Mouse (Mus musculus): ENCODE measurements around the gene Prss12. TPM values are rescaled to one million over a fixed set of nuclear protein-coding genes. Genes with fewer than 3 reads are reported as not detected.

Prss12 gene
- polyA plus RNA-seq (2015; fragmentation: Nextera tagmentation; extraction: Ambion mirVana) = 3.6 and 4.1 TPM in 2 replicates

DNA sequence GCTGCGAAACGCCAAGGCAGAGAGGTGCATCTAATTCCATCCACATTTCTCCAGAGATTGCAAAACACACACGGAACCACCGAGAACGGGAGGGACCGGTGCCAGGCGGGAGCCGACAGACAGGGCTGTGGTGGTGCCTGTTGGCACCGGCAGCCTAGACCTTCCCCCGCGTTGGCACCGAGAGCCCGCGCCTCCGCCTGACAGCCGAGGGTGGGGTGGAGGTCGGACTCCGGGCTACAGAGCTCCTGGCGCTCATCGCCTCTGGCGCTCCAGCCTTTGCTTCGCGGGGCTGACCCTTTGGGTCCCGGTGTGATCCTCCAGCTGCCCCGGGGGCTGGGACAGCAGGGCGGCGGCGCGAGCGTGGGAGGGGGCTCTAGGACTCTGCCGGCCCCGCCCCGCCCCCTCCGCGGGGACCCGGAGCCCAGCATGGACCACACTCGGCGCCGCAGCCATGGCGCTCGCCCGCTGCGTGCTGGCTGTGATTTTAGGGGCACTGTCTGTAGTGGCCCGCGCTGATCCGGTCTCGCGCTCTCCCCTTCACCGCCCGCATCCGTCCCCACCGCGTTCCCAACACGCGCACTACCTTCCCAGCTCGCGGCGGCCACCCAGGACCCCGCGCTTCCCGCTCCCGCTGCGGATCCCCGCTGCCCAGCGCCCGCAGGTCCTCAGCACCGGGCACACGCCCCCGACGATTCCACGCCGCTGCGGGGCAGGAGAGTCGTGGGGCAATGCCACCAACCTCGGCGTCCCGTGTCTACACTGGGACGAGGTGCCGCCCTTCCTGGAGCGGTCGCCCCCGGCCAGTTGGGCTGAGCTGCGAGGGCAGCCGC, at the start of gene Prss12:
TSS of gene Prss12 (plus strand) at position 206 of the 830 bp plus-strand sequence.
- Histone ChIP-seq H3K4me1 (peaks cover 5% of the 10 kb centered on the region; the same call in 1 of the 2 replicates), H3K27ac (no peak within 1 kb of the TSS), H3K27me3 (replicated peaks) (peaks cover 16% of the 10 kb centered on the region), H3K4me3 (replicated peaks) (peak within 1 kb of the TSS; percentile 58), H3K4me2 (peak within 1 kb of the TSS; percentile 100), H3K36me3 (no peaks in the 10 kb centered on the region), H3K9ac (peak within 1 kb of the TSS; percentile 26), H3K9me3 (no peaks in the 10 kb centered on the region)
- under 1% methylated on average over 83 of the region's 84 CpGs for WGBS
- ATAC-seq (ENCODE audit: insufficient read depth, low FRiP score, low read depth) = peak; percentile 69; the same call in 1 of the 2 replicates

DNA sequence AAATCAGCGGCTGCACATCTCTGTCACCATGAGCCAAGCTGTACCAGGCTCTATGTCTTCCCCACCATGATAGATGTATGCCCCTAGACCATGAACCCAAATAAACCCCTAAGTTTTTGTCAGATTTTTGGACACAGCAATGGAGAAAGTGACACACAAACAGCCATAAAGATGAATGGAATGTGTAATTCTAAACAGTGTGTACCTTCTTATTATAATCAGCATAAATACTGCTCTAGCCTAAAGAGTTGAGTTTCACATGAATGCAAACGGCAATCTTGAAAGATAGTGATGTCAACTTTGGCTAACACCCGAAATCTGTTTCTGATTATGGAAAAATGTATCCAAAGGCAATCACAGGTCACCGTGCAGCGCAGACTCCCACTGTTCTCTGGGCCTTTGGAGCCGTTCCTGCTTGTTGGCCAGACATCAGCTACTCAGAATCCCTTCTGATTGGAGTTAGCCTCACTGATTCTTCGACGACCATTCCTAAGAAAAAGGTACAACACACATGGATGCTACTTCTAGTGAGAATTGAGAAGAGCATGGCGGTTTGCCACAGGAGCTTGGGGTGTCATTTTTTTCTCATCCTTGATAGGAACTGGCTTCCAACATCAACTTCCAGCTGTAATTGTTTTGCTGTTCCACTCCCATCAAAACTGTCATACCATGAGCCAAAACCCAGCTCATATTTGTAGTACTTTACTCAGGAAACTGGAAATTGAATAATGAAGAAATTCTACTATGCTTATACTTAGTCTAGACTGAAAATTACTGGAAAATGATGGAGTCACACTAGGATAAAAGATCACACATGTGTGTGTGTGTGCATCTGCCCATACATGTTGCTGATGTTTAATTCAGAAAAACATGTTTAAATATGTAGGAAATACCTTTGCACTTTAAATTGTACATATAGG, 48.9 kb upstream of the Prss12 start:
- ATAC-seq (ENCODE audit: insufficient read depth, low FRiP score, low read depth) = no peak
- Histone ChIP-seq H3K4me3 (replicated peaks) (no peak overlapping the region), H3K4me2 (no peak overlapping the region), H3K27ac (no peak overlapping the region), H3K9ac (no peak overlapping the region), H3K27me3 (replicated peaks) (no peaks in the 10 kb centered on the region), H3K36me3 (no peaks in the 10 kb centered on the region), H3K9me3 (no peaks in the 10 kb centered on the region), H3K4me1 (no peaks in the 10 kb centered on the region)
- WGBS = 71% methylated on average over 9 of the region's 9 CpGs

GRCm38 (mm10) chr3:123404945-123405344, 41.8 kb upstream of the Prss12 start:
- no peak for ATAC-seq (ENCODE audit: insufficient read depth, low FRiP score, low read depth)
- Histone ChIP-seq H3K9me3 (no peaks in the 10 kb centered on the region), H3K27ac (no peak overlapping the region), H3K36me3 (no peaks in the 10 kb centered on the region), H3K4me1 (no peaks in the 10 kb centered on the region), H3K4me2 (no peak overlapping the region), H3K27me3 (replicated peaks) (no peaks in the 10 kb centered on the region), H3K9ac (no peak overlapping the region), H3K4me3 (replicated peaks) (no peak overlapping the region)
- WGBS = 67% methylated on average over 3 of the region's 3 CpGs

DNA sequence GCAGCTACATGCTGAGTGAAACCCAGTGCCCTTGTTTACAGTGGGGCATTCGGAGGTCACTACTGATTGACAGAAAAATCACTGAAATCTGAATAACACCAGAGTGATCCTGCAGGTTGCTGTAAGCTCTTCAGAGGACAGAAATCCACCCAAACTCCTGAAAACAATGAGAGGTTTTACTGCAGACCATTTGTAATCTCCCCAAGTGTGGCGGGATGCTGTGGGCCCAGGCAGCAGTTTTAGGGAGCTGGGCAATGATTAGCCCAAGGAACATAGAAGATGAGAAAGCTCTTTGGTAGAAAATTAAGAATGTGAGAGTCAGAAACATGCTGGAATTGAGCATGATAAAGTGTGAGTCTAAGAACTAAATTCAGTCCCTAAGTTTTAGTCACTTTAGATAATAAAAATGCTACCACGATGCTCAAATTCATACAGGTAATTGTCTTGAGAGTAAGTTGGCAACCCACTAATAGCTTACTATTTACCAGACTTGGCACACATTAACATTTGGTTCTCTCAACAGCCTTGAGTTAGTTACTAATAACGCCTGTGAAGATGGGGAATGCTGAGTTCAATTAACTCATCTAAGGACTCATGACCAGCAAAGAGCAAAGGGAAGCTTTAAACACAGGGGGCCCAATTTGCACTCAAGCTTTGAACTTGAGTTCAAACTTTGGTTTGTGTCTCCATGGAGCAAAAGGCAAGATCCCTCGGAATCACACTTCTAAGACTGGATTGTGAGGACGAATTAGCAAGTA, 34.7 kb upstream of the Prss12 start:
- Histone ChIP-seq H3K36me3 (no peaks in the 10 kb centered on the region), H3K9me3 (no peaks in the 10 kb centered on the region), H3K4me3 (replicated peaks) (no peak overlapping the region), H3K27me3 (replicated peaks) (no peaks in the 10 kb centered on the region), H3K27ac (no peak overlapping the region), H3K4me1 (no peaks in the 10 kb centered on the region), H3K4me2 (no peak overlapping the region), H3K9ac (no peak overlapping the region)
- 71% methylated on average over 6 of the region's 6 CpGs for WGBS
- ATAC-seq (ENCODE audit: insufficient read depth, low FRiP score, low read depth) = no peak

GRCm38 (mm10) chr3:123413173-123413572, 33.5 kb upstream of the Prss12 start:
- H3K4me1 ChIP-seq = no peaks in the 10 kb centered on the region
- H3K9ac ChIP-seq = no peak overlapping the region
- H3K27ac ChIP-seq = no peak overlapping the region
- H3K36me3 ChIP-seq = no peaks in the 10 kb centered on the region
- H3K27me3 ChIP-seq (replicated peaks) = no peaks in the 10 kb centered on the region
- H3K4me3 ChIP-seq (replicated peaks) = no peak overlapping the region
- no peaks in the 10 kb centered on the region for H3K9me3 ChIP-seq
- 78% methylated on average over 5 of the region's 5 CpGs for WGBS
- H3K4me2 ChIP-seq = no peak overlapping the region
- no peak for ATAC-seq (ENCODE audit: insufficient read depth, low FRiP score, low read depth)

GRCm38 (mm10) chr3:123425647-123426046, 21.1 kb upstream of the Prss12 start:
- no peaks in the 10 kb centered on the region for H3K27me3 ChIP-seq (replicated peaks)
- WGBS = 58% methylated on average over 2 of the region's 2 CpGs
- ATAC-seq (ENCODE audit: insufficient read depth, low FRiP score, low read depth) = no peak
- no peak overlapping the region for H3K9ac ChIP-seq
- no peaks in the 10 kb centered on the region for H3K9me3 ChIP-seq
- H3K4me3 ChIP-seq (replicated peaks) = no peak overlapping the region
- no peak overlapping the region for H3K4me2 ChIP-seq
- no peaks in the 10 kb centered on the region for H3K4me1 ChIP-seq
- H3K27ac ChIP-seq = no peak overlapping the region
- no peaks in the 10 kb centered on the region for H3K36me3 ChIP-seq

DNA sequence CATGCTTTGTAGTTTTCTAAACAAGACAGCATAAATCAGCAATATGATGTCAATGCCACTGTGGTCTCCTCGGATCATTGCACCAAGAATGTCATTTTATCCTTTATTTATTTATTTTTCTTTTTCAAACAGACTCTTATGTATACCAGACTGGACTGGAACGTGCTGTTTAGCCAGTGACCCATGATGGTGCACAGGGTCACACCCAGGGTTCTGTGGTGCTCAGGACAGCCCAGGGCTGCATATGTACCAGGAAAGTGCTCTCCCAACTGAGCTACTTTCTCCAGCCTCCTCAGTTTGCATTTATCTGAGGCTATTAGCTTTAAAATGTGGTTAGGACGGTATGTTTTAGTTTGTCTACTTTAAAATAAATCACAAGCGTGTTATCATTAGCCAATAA, 18.7 kb upstream of the Prss12 start:
- Histone ChIP-seq H3K36me3 (no peaks in the 10 kb centered on the region), H3K9me3 (no peaks in the 10 kb centered on the region), H3K4me1 (no peaks in the 10 kb centered on the region), H3K4me3 (replicated peaks) (no peak overlapping the region), H3K27ac (no peak overlapping the region), H3K9ac (no peak overlapping the region), H3K4me2 (no peak overlapping the region), H3K27me3 (replicated peaks) (no peaks in the 10 kb centered on the region)
- ATAC-seq (ENCODE audit: insufficient read depth, low FRiP score, low read depth) = no peak
- 47% methylated on average over 4 of the region's 4 CpGs for WGBS

DNA sequence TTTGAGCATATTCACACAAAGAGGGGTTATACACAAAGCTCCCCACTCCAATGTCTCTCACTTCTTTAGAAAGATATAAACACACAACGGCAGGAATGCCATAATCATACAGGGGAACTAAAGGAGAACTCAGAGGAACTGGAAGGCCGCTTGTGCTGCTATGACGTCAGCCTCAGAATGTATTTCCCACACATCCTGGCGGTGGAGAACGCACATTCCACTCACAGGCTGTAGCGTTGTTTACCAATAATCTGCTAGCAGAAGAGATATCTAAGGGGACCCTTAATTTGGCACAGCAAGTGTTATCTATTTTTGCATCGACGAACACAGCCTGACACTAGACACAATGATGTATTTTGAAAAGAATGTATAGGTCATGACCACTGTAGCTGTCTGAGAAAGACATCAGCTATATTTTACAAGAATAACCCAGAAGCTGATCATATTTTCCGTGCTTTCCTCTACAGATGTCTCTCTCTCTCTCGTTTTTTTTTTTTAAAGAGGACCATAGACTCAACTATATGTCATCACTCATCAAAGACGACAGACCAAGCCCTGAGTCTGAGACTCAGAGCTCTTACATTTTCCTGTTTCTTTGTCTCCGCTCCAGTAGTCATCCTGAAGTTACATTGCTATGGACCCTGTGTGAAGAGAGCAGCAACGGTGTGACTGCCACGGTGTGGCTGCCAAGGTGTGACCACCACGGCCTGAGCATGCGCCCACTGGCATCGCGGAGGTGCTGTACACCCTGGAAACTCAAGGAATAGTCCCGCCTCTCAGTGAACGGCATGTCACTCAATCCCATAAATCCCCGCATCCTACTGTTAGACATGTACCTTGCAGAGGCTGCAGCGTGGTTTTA, 16.9 kb upstream of the Prss12 start:
- 69% methylated on average over 22 of the region's 22 CpGs for WGBS
- ATAC-seq (ENCODE audit: insufficient read depth, low FRiP score, low read depth) = no peak
- Histone ChIP-seq H3K4me2 (no peak overlapping the region), H3K36me3 (no peaks in the 10 kb centered on the region), H3K4me1 (no peaks in the 10 kb centered on the region), H3K27me3 (replicated peaks) (no peaks in the 10 kb centered on the region), H3K4me3 (replicated peaks) (no peak overlapping the region), H3K9me3 (no peaks in the 10 kb centered on the region), H3K9ac (no peak overlapping the region), H3K27ac (no peak overlapping the region)

DNA sequence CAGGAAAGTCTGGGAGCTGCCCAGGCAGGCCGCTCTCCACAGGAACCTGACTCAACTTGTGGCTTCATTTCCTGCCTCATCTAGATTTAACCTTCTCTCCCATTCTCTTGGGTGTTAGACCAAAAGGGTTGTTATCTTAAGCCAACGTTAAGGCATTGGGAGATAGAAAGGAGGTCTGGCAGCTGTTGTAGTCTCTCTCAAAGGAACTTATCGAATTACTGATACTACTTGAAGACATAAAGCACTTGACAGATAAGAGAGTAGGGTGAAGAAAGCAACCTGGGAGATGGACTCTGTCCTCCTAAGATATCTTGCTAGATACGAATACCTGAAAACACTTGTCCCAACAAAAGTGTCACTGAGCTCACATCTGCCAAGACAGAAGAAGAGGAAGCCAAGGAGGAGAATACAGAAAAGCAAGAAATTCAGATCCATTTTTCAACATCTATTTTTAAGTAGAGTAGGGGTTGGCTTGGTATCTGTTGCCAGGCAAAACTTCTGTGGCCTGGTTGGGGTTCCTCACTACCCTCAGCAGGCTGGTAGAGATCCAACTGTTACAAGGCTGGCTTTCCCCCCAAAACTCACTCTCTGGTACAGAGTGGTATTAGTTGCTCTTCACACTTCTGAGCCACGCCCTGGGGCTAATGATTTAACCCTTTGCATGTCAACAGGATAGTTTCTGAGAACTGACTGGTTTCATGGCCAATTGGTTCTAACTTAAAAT, 14.6 kb upstream of the Prss12 start:
- H3K4me2 ChIP-seq = no peak overlapping the region
- H3K27me3 ChIP-seq (replicated peaks) = no peaks in the 10 kb centered on the region
- WGBS = 53% methylated on average over 5 of the region's 5 CpGs
- H3K9ac ChIP-seq = no peak overlapping the region
- no peaks in the 10 kb centered on the region for H3K36me3 ChIP-seq
- no peak for ATAC-seq (ENCODE audit: insufficient read depth, low FRiP score, low read depth)
- H3K9me3 ChIP-seq = no peaks in the 10 kb centered on the region
- H3K4me1 ChIP-seq = no peaks in the 10 kb centered on the region
- H3K27ac ChIP-seq = no peak overlapping the region
- no peak overlapping the region for H3K4me3 ChIP-seq (replicated peaks)

DNA sequence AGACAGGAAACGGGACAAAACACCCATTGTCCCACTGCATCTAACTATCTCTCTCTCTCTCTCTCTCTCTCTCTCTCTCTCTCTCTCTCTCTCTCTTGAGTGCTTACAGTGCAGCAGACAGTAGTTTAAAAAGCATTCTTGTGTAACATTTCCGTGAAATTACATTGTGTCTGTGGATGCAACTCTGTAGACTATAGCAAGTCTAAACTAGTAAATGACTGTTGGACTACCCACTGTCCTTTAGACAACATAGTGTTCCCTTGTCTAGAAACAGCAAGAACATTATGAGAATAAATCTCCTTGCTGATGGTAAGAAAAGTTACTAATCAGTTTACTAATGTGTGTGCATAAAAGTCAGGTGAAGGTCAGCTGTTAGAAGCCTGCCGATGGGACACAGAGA, 13.4 kb upstream of the Prss12 start:
- Histone ChIP-seq H3K9me3 (no peaks in the 10 kb centered on the region), H3K4me3 (replicated peaks) (no peak overlapping the region), H3K9ac (no peak overlapping the region), H3K27me3 (replicated peaks) (no peaks in the 10 kb centered on the region), H3K4me2 (no peak overlapping the region), H3K36me3 (no peaks in the 10 kb centered on the region), H3K4me1 (no peaks in the 10 kb centered on the region), H3K27ac (no peak overlapping the region)
- ATAC-seq (ENCODE audit: insufficient read depth, low FRiP score, low read depth) = no peak
- WGBS = 66% methylated on average over 3 of the region's 3 CpGs
